Mouse (Mus musculus): ENCODE data around the gene Spag17.
A peak's percentile ranks its signal among the peaks of the same experiment; 100 is the strongest.

Gene Spag17

GRCm38 (mm10) chr3:100162315-100163105, 277.3 kb downstream of the Spag17 start, which contains the start of the genes Gdap2 and Wdr3:
Gene Gdap2, plus strand, starts transcription at chr3:100162381.
Gene Wdr3, minus strand, starts transcription at chr3:100162407.
- DNase-seq (ENCODE audit: low read depth, low spot score): peak; percentile 95

GRCm38 (mm10) chr3:100163556-100163955, 278.4 kb downstream of the Spag17 start:
- no peak for DNase-seq (ENCODE audit: low read depth, low spot score)

GRCm38 (mm10) chr3:100164991-100165390, 279.8 kb downstream of the Spag17 start:
- DNase-seq (ENCODE audit: low read depth, low spot score): no peak

- no peak for DNase-seq (ENCODE audit: low read depth, low spot score)
Observed at GRCm38 (mm10) chr3:100176031-100176430, 290.8 kb downstream of the Spag17 start.

- DNase-seq (ENCODE audit: low read depth, low spot score): no peak
Observed at GRCm38 (mm10) chr3:100180471-100180870, 295.3 kb downstream of the Spag17 start.

GRCm38 (mm10) chr3:100189444-100189843, 304.2 kb downstream of the Spag17 start:
- DNase-seq (ENCODE audit: low read depth, low spot score): peak; percentile 71

GRCm38 (mm10) chr3:100189861-100190260, 304.7 kb downstream of the Spag17 start:
- no peak for DNase-seq (ENCODE audit: low read depth, low spot score)
